Comparison of ENCODE assay signal across 20 mouse cellular contexts in genomic region chr17:3379753-3380588, GRCm38 (mm10). TPM values are rescaled to one million over a fixed set of nuclear protein-coding genes. Genes with fewer than 3 reads are reported as not detected.
DNase-seq lines count a peak whose midpoint lies in the region; ATAC-seq and TF ChIP-seq lines count a peak whose summit lies in the region.
"Had no signal": no experiment of that assay in that cellular context is flagged by ENCODE, and none has a peak within 500 bp of the region (broad histone marks: within the 10 kb centered on the region; RNA-seq: fewer than 3 reads in every experiment).

No protein-coding gene starts in this region.

- no peak for TF ChIP-seq EP300 in lung, postnatal 0 days (IDR thresholded peaks at IDR 0.05)

- H3K4me2 ChIP-seq in intestine, embryonic 14.5 days (ENCODE audit: low read length), result no peak overlapping the region
- H3K4me2 ChIP-seq in intestine, postnatal 0 days (replicated peaks; ENCODE audit: low read depth), result no peak overlapping the region
- H3K4me2 ChIP-seq in lung, postnatal 0 days (replicated peaks; ENCODE audit: low read depth, low read length), result no peak overlapping the region
- H3K4me2 ChIP-seq: limb, embryonic 15.5 days had no signal

- 21% methylated on average over 10 of the region's 13 CpGs for WGBS in intestine, embryonic 14.5 days
- 47% methylated on average over 9 of the region's 13 CpGs for WGBS in intestine, postnatal 0 days
- 40% methylated on average over 8 of the region's 13 CpGs for WGBS in lung, postnatal 0 days

- no peak overlapping the region for H3K4me3 ChIP-seq in intestine, embryonic 14.5 days (ENCODE audit: low read depth, low read length)
- H3K4me3 ChIP-seq in intestine, postnatal 0 days (ENCODE audit: low read depth, low read length), result no peak overlapping the region
- no peak overlapping the region for H3K4me3 ChIP-seq in lung, postnatal 0 days (ENCODE audit: low read depth, low read length)
- H3K4me3 ChIP-seq: gastrocnemius, adult 2 months; heart, embryonic 10.5 days; limb, embryonic 15.5 days had no signal

- peak overlapping the region; percentile 71 for H3K27ac ChIP-seq in intestine, embryonic 14.5 days (ENCODE audit: low read depth)
- no peak overlapping the region for H3K27ac ChIP-seq in intestine, postnatal 0 days (ENCODE audit: low read depth, low read length)
- no peak overlapping the region for H3K27ac ChIP-seq in lung, postnatal 0 days (ENCODE audit: low read length)
- H3K27ac ChIP-seq: gastrocnemius, adult 2 months; heart, embryonic 10.5 days; hindbrain, postnatal 0 days; limb, embryonic 15.5 days had no signal

- H3K36me3 ChIP-seq in intestine, embryonic 14.5 days (ENCODE audit: control insufficient read depth, insufficient read depth, low read length), result no peaks in the 10 kb centered on the region
- no peaks in the 10 kb centered on the region for H3K36me3 ChIP-seq in intestine, postnatal 0 days (ENCODE audit: control insufficient read depth, insufficient read depth)
- H3K36me3 ChIP-seq in lung, postnatal 0 days (ENCODE audit: insufficient read depth, low read length), result no peaks in the 10 kb centered on the region
- H3K36me3 ChIP-seq: heart, embryonic 10.5 days; limb, embryonic 15.5 days had no signal

- no peaks in the 10 kb centered on the region for H3K27me3 ChIP-seq in intestine, embryonic 14.5 days (replicated peaks; ENCODE audit: control insufficient read depth, insufficient read depth, low read length)
- H3K27me3 ChIP-seq in intestine, postnatal 0 days (replicated peaks; ENCODE audit: control insufficient read depth, insufficient read depth, low read length), result no peaks in the 10 kb centered on the region
- H3K27me3 ChIP-seq in lung, postnatal 0 days (replicated peaks; ENCODE audit: insufficient read depth, low read length), result no peaks in the 10 kb centered on the region
- H3K27me3 ChIP-seq: CH12.LX; limb, embryonic 15.5 days had no signal

- ATAC-seq in intestine, embryonic 14.5 days (replicated peaks; ENCODE audit: low FRiP score, low TSS enrichment, low read depth), result no peak
- ATAC-seq in intestine, postnatal 0 days, result no peak
- peak; percentile 57 for ATAC-seq in lung, postnatal 0 days
- ATAC-seq: hindbrain, postnatal 0 days had no signal

- H3K4me1 ChIP-seq in intestine, embryonic 14.5 days (replicated peaks; ENCODE audit: control insufficient read depth, insufficient read depth, low read length), result 0 out of 2 replicates have a peak, but pooled peaks cover 10% of the 10 kb centered on the region
- H3K4me1 ChIP-seq in intestine, postnatal 0 days (replicated peaks; ENCODE audit: control insufficient read depth, insufficient read depth, low read length), result no peaks in the 10 kb centered on the region
- no peaks in the 10 kb centered on the region for H3K4me1 ChIP-seq in lung, postnatal 0 days (ENCODE audit: insufficient read depth, low read depth, low read length)
- H3K4me1 ChIP-seq: limb, embryonic 15.5 days had no signal

- no peaks in the 10 kb centered on the region for H3K9me3 ChIP-seq in intestine, embryonic 14.5 days (ENCODE audit: control insufficient read depth, low read length)
- H3K9me3 ChIP-seq in intestine, postnatal 0 days (ENCODE audit: control insufficient read depth), result no peaks in the 10 kb centered on the region
- no peaks in the 10 kb centered on the region for H3K9me3 ChIP-seq in lung, postnatal 0 days (ENCODE audit: low read length)
- H3K9me3 ChIP-seq: heart, embryonic 10.5 days; limb, embryonic 15.5 days had no signal

- no peak for TF ChIP-seq CTCF in intestine, postnatal 0 days (IDR thresholded peaks at IDR 0.05; ENCODE audit: low read depth)
- TF ChIP-seq CTCF in lung, postnatal 0 days (IDR thresholded peaks at IDR 0.05), result no peak

- no peak overlapping the region for H3K9ac ChIP-seq in intestine, embryonic 14.5 days (ENCODE audit: low read length)
- no peak overlapping the region for H3K9ac ChIP-seq in intestine, postnatal 0 days (ENCODE audit: low read depth, low read length)
- H3K9ac ChIP-seq in lung, postnatal 0 days (replicated peaks; ENCODE audit: low read depth), result no peak overlapping the region
- H3K9ac ChIP-seq: limb, embryonic 15.5 days had no signal

- no peak for DNase-seq in intestine, embryonic 14.5 days (ENCODE audit: low spot score)
- DNase-seq in lung, postnatal 0 days (ENCODE audit: low spot score), result peak; percentile 19
- no peak for DNase-seq in lung, adult 18-20 months
- peak; percentile 37 for DNase-seq in retina, postnatal 1 day
- DNase-seq in retina, embryonic 14.5 days (ENCODE audit: low spot score), result no peak
- peak; percentile 57 for DNase-seq in telencephalon, adult 2 months (ENCODE audit: low read depth, low spot score)
- no peak for DNase-seq in kidney, adult 8-10 months
- DNase-seq: adrenal gland, postnatal 14 days; B cell, adult 2 months; cerebellum, adult 9-10 months; gastrocnemius, adult 2 months; kidney, adult 2 months; kidney, postnatal 14 days; left cerebral cortex, postnatal 4 days; thymus, postnatal 14 days had no signal

RNA-seq across cellular contexts. Expression of gene Tiam2, which starts 53.6 kb away (rescaled TPM):
- polyA plus RNA-seq in intestine, embryonic 14.5 days (2014; fragmentation: Nextera tagmentation; extraction: Ambion mirVana), result 5.7 and 6.1 TPM in 2 replicates
- polyA plus RNA-seq in intestine, postnatal 0 days (2015; fragmentation: Nextera tagmentation; extraction: Ambion mirVana), result 1.9 and 2.1 TPM in 2 replicates
- 2.4 and 4.2 TPM in 2 replicates for polyA plus RNA-seq in lung, postnatal 0 days (2015; fragmentation: Nextera tagmentation; extraction: Ambion mirVana)

Comparison
In these comparisons a context has a peak if more than half of its experiments do, and no peak if none do; other contexts are left out.
1. DNase-seq: peak in lung, postnatal 0 days (single experiment), retina, postnatal 1 day (single experiment) and telencephalon, adult 2 months (single experiment); none in intestine, embryonic 14.5 days (single experiment), lung, adult 18-20 months (0 of 2), retina, embryonic 14.5 days (single experiment) and kidney, adult 8-10 months (0 of 2).